Mouse (Mus musculus): ENCODE results near the gene Agap1. TPM values are rescaled to one million over a fixed set of nuclear protein-coding genes. Genes with fewer than 3 reads are reported as not detected.

The Agap1 gene
- total and polyA plus RNA-seq, 3 experiments, result 0.01 TPM; not detected in 2

DNA sequence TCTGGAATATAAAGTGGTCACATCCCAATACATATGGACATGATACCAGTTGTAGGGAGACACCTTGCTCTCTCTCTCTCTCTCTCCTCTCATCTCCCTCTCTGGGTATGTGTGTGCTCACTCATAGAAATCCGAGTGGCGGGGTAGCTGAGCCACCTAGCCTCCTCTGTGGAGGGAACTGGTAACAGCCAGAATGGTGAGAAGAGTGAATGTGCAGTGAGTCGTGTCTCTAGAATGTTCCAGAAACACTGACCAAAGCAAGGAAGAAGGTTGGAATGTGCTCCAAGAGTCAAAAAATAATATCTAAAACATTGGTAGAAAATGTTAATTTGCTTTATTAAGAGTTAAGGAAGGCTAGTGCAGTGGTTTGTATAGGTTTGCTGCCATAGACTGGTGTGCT, 99.2 kb downstream of the Agap1 start:
- Histone ChIP-seq H3K79me2 (ENCODE audit: control insufficient read depth, insufficient read depth, low read length, poor library complexity) (no peaks in the 10 kb centered on the region), H3K4me1 (ENCODE audit: control insufficient read depth in 1 of 2, insufficient read depth in 2 of 2, low read length in 2 of 2) (no peaks in the 10 kb centered on the region), H3K27ac (ENCODE audit: control insufficient read depth, low read depth, low read length) (no peak overlapping the region), H3K4me3 (ENCODE audit: control insufficient read depth in 1 of 2, insufficient read depth in 1 of 2, low read depth in 2 of 2, low read length in 2 of 2) (no peak overlapping the region), H3K27me3 (ENCODE audit: control insufficient read depth in 1 of 2, insufficient read depth in 2 of 2, low read length in 2 of 2) (no peaks in the 10 kb centered on the region), H3K9me3 (replicated peaks; ENCODE audit: insufficient read depth, low read length) (no peaks in the 10 kb centered on the region), H3K9ac (ENCODE audit: control insufficient read depth, low read depth, low read length, poor library complexity, severe bottlenecking) (no peak overlapping the region), H3K36me3 (ENCODE audit: control insufficient read depth in 1 of 2, insufficient read depth in 2 of 2, low read length in 2 of 2) (no peaks in the 10 kb centered on the region)
- DNase-seq (ENCODE audit: low read depth, low spot score), result no peak
- no peak for TF ChIP-seq UBTF (IDR thresholded peaks at IDR 0.05; ENCODE audit: borderline replicate concordance, insufficient read depth, low read depth, low read length)
- TF ChIP-seq MXI1 (IDR thresholded peaks at IDR 0.05; ENCODE audit: low read depth, low read length), result no peak
- no peak for TF ChIP-seq USF2 (IDR thresholded peaks at IDR 0.05; ENCODE audit: borderline replicate concordance in 1 of 2, insufficient read depth in 1 of 2, low read depth in 1 of 2, low read length in 2 of 2)
- TF ChIP-seq E2F4 (IDR thresholded peaks at IDR 0.05; ENCODE audit: borderline replicate concordance, low read depth, low read length), result no peak
- no peak for TF ChIP-seq USF1 (IDR thresholded peaks at IDR 0.05; ENCODE audit: low read depth, low read length)
- TF ChIP-seq MYC (IDR thresholded peaks at IDR 0.05; ENCODE audit: low read depth, low read length), result no peak
- no peak for TF ChIP-seq MEF2A (IDR thresholded peaks at IDR 0.05; ENCODE audit: extremely low read depth, insufficient replicate concordance, low read depth, low read length, poor library complexity, severe bottlenecking)
- no peak for TF ChIP-seq ETS1 (IDR thresholded peaks at IDR 0.05; ENCODE audit: low read depth, low read length)
- TF ChIP-seq BHLHE40 (IDR thresholded peaks at IDR 0.05; ENCODE audit: borderline replicate concordance, low read depth, low read length), result no peak
- TF ChIP-seq SIN3A (IDR thresholded peaks at IDR 0.05; ENCODE audit: low read length), result no peak
- TF ChIP-seq TAL1 (IDR thresholded peaks at IDR 0.05; ENCODE audit: low read length), result no peak
- no peak for TF ChIP-seq MAZ (IDR thresholded peaks at IDR 0.05; ENCODE audit: low read depth, low read length)
- TF ChIP-seq POLR2AphosphoS5 (IDR thresholded peaks at IDR 0.05; ENCODE audit: borderline replicate concordance, low read depth, low read length), result no peak
- TF ChIP-seq CHD1 (IDR thresholded peaks at IDR 0.05; ENCODE audit: low read depth, low read length), result no peak
- no peak for TF ChIP-seq HCFC1 (IDR thresholded peaks at IDR 0.05; ENCODE audit: low read depth, low read length)
- no peak for TF ChIP-seq MAFK (IDR thresholded peaks at IDR 0.05; ENCODE audit: borderline replicate concordance, low read depth, low read length)
- TF ChIP-seq ZMIZ1 (IDR thresholded peaks at IDR 0.05; ENCODE audit: low read depth, low read length), result no peak

DNA sequence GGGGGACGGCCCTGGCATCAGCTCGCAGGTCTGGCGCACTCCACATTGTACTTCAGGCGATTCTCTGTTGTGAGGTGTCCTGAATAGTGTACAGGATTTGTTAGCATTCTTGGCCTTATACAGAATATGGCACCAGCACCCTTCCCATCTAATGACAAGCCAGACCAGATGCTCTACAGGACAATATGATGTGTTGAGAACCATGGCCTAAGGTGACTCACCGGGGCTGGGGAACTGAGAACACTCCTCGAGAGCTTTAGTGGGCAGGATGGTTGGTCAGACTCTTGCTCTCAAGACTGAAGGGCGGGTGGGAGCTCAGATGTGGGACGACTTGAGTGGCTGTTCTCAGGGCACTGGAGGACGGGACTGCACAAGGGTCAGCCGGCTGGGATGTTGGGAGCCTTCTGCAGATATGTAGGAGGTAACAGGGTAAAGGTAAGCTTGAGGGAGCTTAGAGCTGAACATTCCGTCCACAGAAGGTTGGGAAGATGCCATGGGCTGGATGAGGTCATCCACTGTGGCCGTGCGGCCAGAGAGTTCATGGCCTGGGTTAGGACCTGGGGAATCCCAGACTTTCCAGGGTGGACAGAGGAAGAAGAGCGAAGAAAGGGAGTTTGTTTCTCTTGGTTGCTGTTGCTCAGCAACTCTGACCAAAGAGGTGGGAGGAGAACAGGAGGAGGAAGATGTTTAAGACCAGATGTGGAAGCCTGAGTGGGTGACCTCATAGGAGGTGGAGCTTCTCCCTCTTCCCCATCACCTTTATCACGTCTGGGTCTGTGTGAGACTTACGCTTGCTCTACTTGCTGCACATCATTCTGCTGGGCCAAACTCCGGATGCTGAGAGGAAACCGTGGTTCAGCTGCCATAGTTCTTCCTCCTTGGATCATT, 100.6 kb downstream of the Agap1 start:
- Histone ChIP-seq H3K79me2 (ENCODE audit: control insufficient read depth, insufficient read depth, low read length, poor library complexity) (no peaks in the 10 kb centered on the region), H3K27ac (ENCODE audit: control insufficient read depth, low read depth, low read length) (no peak overlapping the region), H3K36me3 (ENCODE audit: control insufficient read depth in 1 of 2, insufficient read depth in 2 of 2, low read length in 2 of 2) (no peaks in the 10 kb centered on the region), H3K9ac (ENCODE audit: control insufficient read depth, low read depth, low read length, poor library complexity, severe bottlenecking) (no peak overlapping the region), H3K4me1 (ENCODE audit: control insufficient read depth in 1 of 2, insufficient read depth in 2 of 2, low read length in 2 of 2) (no peaks in the 10 kb centered on the region), H3K27me3 (ENCODE audit: control insufficient read depth in 1 of 2, insufficient read depth in 2 of 2, low read length in 2 of 2) (no peaks in the 10 kb centered on the region), H3K9me3 (replicated peaks; ENCODE audit: insufficient read depth, low read length) (no peaks in the 10 kb centered on the region), H3K4me3 (ENCODE audit: control insufficient read depth in 1 of 2, insufficient read depth in 1 of 2, low read depth in 2 of 2, low read length in 2 of 2) (no peak overlapping the region)
- TF ChIP-seq ZMIZ1 (IDR thresholded peaks at IDR 0.05; ENCODE audit: low read depth, low read length) (no peak), ETS1 (IDR thresholded peaks at IDR 0.05; ENCODE audit: low read depth, low read length) (no peak), RAD21 (IDR thresholded peaks at IDR 0.05; ENCODE audit: low read depth, low read length) (no peak), TBP (IDR thresholded peaks at IDR 0.05; ENCODE audit: low read depth, low read length) (no peak), BHLHE40 (IDR thresholded peaks at IDR 0.05; ENCODE audit: borderline replicate concordance, low read depth, low read length) (no peak), ZKSCAN1 (IDR thresholded peaks at IDR 0.05; ENCODE audit: low read depth, low read length) (no peak), MYB (IDR thresholded peaks at IDR 0.05; ENCODE audit: low read depth, low read length) (no peak), ZC3H11A (IDR thresholded peaks at IDR 0.05; ENCODE audit: low read depth, low read length) (no peak), NRF1 (IDR thresholded peaks at IDR 0.05; ENCODE audit: insufficient read depth, low read depth, low read length, poor library complexity, severe bottlenecking) (no peak), CTCF (IDR thresholded peaks at IDR 0.05 in 2 of 3, conservative IDR thresholded peaks at IDR 0.05 in 1 of 3; ENCODE audit: control insufficient read depth in 1 of 3, insufficient read depth in 1 of 3, low read depth in 2 of 3, low read length in 3 of 3, poor library complexity in 1 of 3, severe bottlenecking in 1 of 3) (no peak), USF2 (IDR thresholded peaks at IDR 0.05; ENCODE audit: borderline replicate concordance in 1 of 2, insufficient read depth in 1 of 2, low read depth in 1 of 2, low read length in 2 of 2) (no peak), MAFK (IDR thresholded peaks at IDR 0.05; ENCODE audit: borderline replicate concordance, low read depth, low read length) (no peak)
- DNase-seq (ENCODE audit: low read depth, low spot score), result no peak

All from MEL (cell line).